Mouse (Mus musculus): Measurements from ENCODE around the gene Wdr47. TPM values are rescaled to one million over a fixed set of nuclear protein-coding genes. Genes with fewer than 3 reads are reported as not detected.
"Not testable (repeated sequence)": the region's sequence is repeated elsewhere in the genome, so short reads cannot be mapped to it uniquely, and the experiment has no call there.

The Wdr47 gene
- total and polyA plus RNA-seq, 2 experiments from 2014 or later = 5.2 to 8.5 TPM

- Histone ChIP-seq H3K4me3 (ENCODE audit: low read depth, low read length) (peak within 1 kb of the TSS; percentile 96), H3K36me3 (replicated peaks; ENCODE audit: control insufficient read depth, insufficient read depth, low read length) (peaks cover 30% of the 10 kb centered on the region), H3K4me2 (ENCODE audit: low read depth, low read length) (peak within 1 kb of the TSS; percentile 83), H3K9ac (replicated peaks; ENCODE audit: low read depth, low read length) (peak within 1 kb of the TSS; percentile 91), H3K27ac (ENCODE audit: low read depth) (peak within 1 kb of the TSS; percentile 90), H3K4me1 (ENCODE audit: control insufficient read depth, insufficient read depth) (no peaks in the 10 kb centered on the region), H3K9me3 (replicated peaks; ENCODE audit: control insufficient read depth, low read length) (no peaks in the 10 kb centered on the region), H3K27me3 (ENCODE audit: control insufficient read depth, insufficient read depth, low read length) (no peaks in the 10 kb centered on the region)
- TF ChIP-seq EP300 (IDR thresholded peaks at IDR 0.05; ENCODE audit: low read depth) (no peak), CTCF (IDR thresholded peaks at IDR 0.05; ENCODE audit: low read depth) (peak; percentile 4; the same call in 1 of the 2 replicates)
- WGBS = under 1% methylated on average over 42 of the region's 45 CpGs
- ATAC-seq (ENCODE audit: insufficient read depth, low read depth) = peak; percentile 97
- DNase-seq (ENCODE audit: low spot score) = peak; percentile 99
These were observed 28.8 kb upstream of the Wdr47 start, which contains the start of gene Tmem167b for GRCm38 (mm10) chr3:108562133-108562730. TSS of gene Tmem167b (minus strand) at chr3:108562466.

- Histone ChIP-seq H3K9me3 (replicated peaks; ENCODE audit: control insufficient read depth, low read length) (no peaks in the 10 kb centered on the region), H3K36me3 (replicated peaks; ENCODE audit: control insufficient read depth, insufficient read depth, low read length) (peaks cover 24% of the 10 kb centered on the region), H3K4me1 (ENCODE audit: control insufficient read depth, insufficient read depth) (no peaks in the 10 kb centered on the region), H3K27ac (ENCODE audit: low read depth) (peak overlapping the region; percentile 90), H3K4me3 (ENCODE audit: low read depth, low read length) (peak overlapping the region; percentile 96), H3K9ac (replicated peaks; ENCODE audit: low read depth, low read length) (peak overlapping the region; percentile 57), H3K4me2 (ENCODE audit: low read depth, low read length) (peak overlapping the region; percentile 83), H3K27me3 (ENCODE audit: control insufficient read depth, insufficient read depth, low read length) (no peaks in the 10 kb centered on the region)
- TF ChIP-seq CTCF (IDR thresholded peaks at IDR 0.05; ENCODE audit: low read depth) = no peak
- 7% methylated on average over 15 of the region's 15 CpGs for WGBS
- ATAC-seq (ENCODE audit: insufficient read depth, low read depth) = peak; percentile 65
- peak; percentile 66 for DNase-seq (ENCODE audit: low spot score)
These were observed 28.3 kb upstream of the Wdr47 start for GRCm38 (mm10) chr3:108562777-108563271.

GRCm38 (mm10) chr3:108563309-108563708, 27.8 kb upstream of the Wdr47 start:
- Histone ChIP-seq H3K9me3 (replicated peaks; ENCODE audit: control insufficient read depth, low read length) (no peaks in the 10 kb centered on the region), H3K4me3 (ENCODE audit: low read depth, low read length) (peak overlapping the region; percentile 96), H3K27ac (ENCODE audit: low read depth) (peak overlapping the region; percentile 90), H3K36me3 (replicated peaks; ENCODE audit: control insufficient read depth, insufficient read depth, low read length) (peaks cover 19% of the 10 kb centered on the region), H3K9ac (replicated peaks; ENCODE audit: low read depth, low read length) (peak overlapping the region; percentile 57), H3K4me1 (ENCODE audit: control insufficient read depth, insufficient read depth) (no peaks in the 10 kb centered on the region), H3K27me3 (ENCODE audit: control insufficient read depth, insufficient read depth, low read length) (no peaks in the 10 kb centered on the region), H3K4me2 (ENCODE audit: low read depth, low read length) (peak overlapping the region; percentile 83)
- DNase-seq (ENCODE audit: low spot score) (peak; percentile 79), ATAC-seq (ENCODE audit: insufficient read depth, low read depth) (no peak; the same call in 1 of the 2 replicates)
- WGBS = 3% methylated on average over 4 of the region's 4 CpGs
- peak; percentile 87 for TF ChIP-seq CTCF (IDR thresholded peaks at IDR 0.05; ENCODE audit: low read depth)
- TF ChIP-seq EP300 (IDR thresholded peaks at IDR 0.05; ENCODE audit: low read depth) = no peak

GRCm38 (mm10) chr3:108567990-108568877, 22.8 kb upstream of the Wdr47 start:
- DNase-seq (ENCODE audit: low spot score) (no peak), ATAC-seq (ENCODE audit: insufficient read depth, low read depth) (no peak)
- H3K9ac ChIP-seq (replicated peaks; ENCODE audit: low read depth, low read length) = no peak overlapping the region
- H3K4me1 ChIP-seq (ENCODE audit: control insufficient read depth, insufficient read depth) = peaks cover 11% of the 10 kb centered on the region
- WGBS = 60% methylated on average over 15 of the region's 15 CpGs
- H3K36me3 ChIP-seq (replicated peaks; ENCODE audit: control insufficient read depth, insufficient read depth, low read length) = no peaks in the 10 kb centered on the region
- no peaks in the 10 kb centered on the region for H3K27me3 ChIP-seq (ENCODE audit: control insufficient read depth, insufficient read depth, low read length)
- H3K4me2 ChIP-seq (ENCODE audit: low read depth, low read length) = no peak overlapping the region
- no peak overlapping the region for H3K27ac ChIP-seq (ENCODE audit: low read depth)
- TF ChIP-seq CTCF (IDR thresholded peaks at IDR 0.05; ENCODE audit: low read depth) (no peak), EP300 (IDR thresholded peaks at IDR 0.05; ENCODE audit: low read depth) (no peak)
- no peak overlapping the region for H3K4me3 ChIP-seq (ENCODE audit: low read depth, low read length)
- H3K9me3 ChIP-seq (replicated peaks; ENCODE audit: control insufficient read depth, low read length) = no peaks in the 10 kb centered on the region

- H3K4me1 ChIP-seq (ENCODE audit: control insufficient read depth, insufficient read depth) = peaks cover 11% of the 10 kb centered on the region
- H3K4me3 ChIP-seq (ENCODE audit: low read depth, low read length); ATAC-seq (ENCODE audit: insufficient read depth, low read depth); H3K36me3 ChIP-seq (replicated peaks; ENCODE audit: control insufficient read depth, insufficient read depth, low read length); H3K27ac ChIP-seq (ENCODE audit: low read depth); H3K27me3 ChIP-seq (ENCODE audit: control insufficient read depth, insufficient read depth, low read length); H3K9ac ChIP-seq (replicated peaks; ENCODE audit: low read depth, low read length); H3K4me2 ChIP-seq (ENCODE audit: low read depth, low read length); H3K9me3 ChIP-seq (replicated peaks; ENCODE audit: control insufficient read depth, low read length); DNase-seq (ENCODE audit: low spot score): not testable (repeated sequence)
- 57% methylated on average over 2 of the region's 3 CpGs for WGBS
These were observed 21.4 kb upstream of the Wdr47 start for GRCm38 (mm10) chr3:108569636-108570035.

Data from heart, postnatal 0 days (tissue).